Mouse (Mus musculus) lung, adult 2 months (tissue): Measurements from ENCODE around the gene Stpg1. TPM values are rescaled to one million over a fixed set of nuclear protein-coding genes. Genes with fewer than 3 reads are reported as not detected.

ENCODE experiments used
- DNase-seq: peaks from one replicate; pipeline ENCODE4 v3.0.0; 2022
- H3K4me1 ChIP-seq: fragments of 200-500 bp; 2 replicates; pipeline ENCODE4 v1.6.1; 2011; ENCODE audit warnings: low read length; ENCODE audit not compliant: control insufficient read depth, insufficient read depth
- H3K4me3 ChIP-seq: fragments of 200-500 bp; replicated peaks from 2 replicates; pipeline ENCODE3; 2011; ENCODE audit warnings: low read depth, mild to moderate bottlenecking, control low read depth, low read length; ENCODE audit errors: extremely low read depth
- CTCF ChIP-seq: fragments of 200-500 bp; IDR thresholded peaks from 2 replicates; pipeline ENCODE4 v1.5.1; 2011; ENCODE audit warnings: mild to moderate bottlenecking, low read length, control low read depth; ENCODE audit not compliant: insufficient read depth
- POLR2A ChIP-seq: fragments of 200-500 bp; IDR thresholded peaks from 2 replicates; pipeline ENCODE4 v1.6.1; 2011; ENCODE audit warnings: low read depth, mild to moderate bottlenecking, control low read depth, low read length, borderline replicate concordance; ENCODE audit errors: extremely low read depth
- WGBS: fragments of 180-500 bp; shearing (Covaris S2); methylation state at CpG from one replicate; pipeline ENCODE4 v1.1.7; 2018; 5-methylcytosine and 5-hydroxymethylcytosine counted together
- polyA plus RNA-seq: library from polyadenylated mRNA; depleted of rRNA; stranded (reverse); fragments of >200 nt; gene quantifications from 2 replicates; pipeline ENCODE4 v1.2.3, GENCODE M21; 2012

Stpg1 gene
- polyA plus RNA-seq, 1 experiment: 1.3 TPM

- no peak for TF ChIP-seq CTCF
- no peak for TF ChIP-seq POLR2A
- Histone ChIP-seq H3K4me3 (no peak overlapping the region), H3K4me1 (no peaks in the 10 kb centered on the region)
- WGBS: 60% methylated on average over 2 of the region's 2 CpGs
- DNase-seq: no peak
These were observed 35.7 kb downstream of the Stpg1 start for GRCm38 (mm10) chr4:135530270-135530669.

- TF ChIP-seq CTCF: no peak
- no peak for TF ChIP-seq POLR2A
- WGBS: 83% methylated on average over 9 of the region's 9 CpGs
- Histone ChIP-seq H3K4me3 (no peak overlapping the region), H3K4me1 (no peaks in the 10 kb centered on the region)
- no peak for DNase-seq
These were observed 36.6 kb downstream of the Stpg1 start for GRCm38 (mm10) chr4:135531236-135531635.

DNA sequence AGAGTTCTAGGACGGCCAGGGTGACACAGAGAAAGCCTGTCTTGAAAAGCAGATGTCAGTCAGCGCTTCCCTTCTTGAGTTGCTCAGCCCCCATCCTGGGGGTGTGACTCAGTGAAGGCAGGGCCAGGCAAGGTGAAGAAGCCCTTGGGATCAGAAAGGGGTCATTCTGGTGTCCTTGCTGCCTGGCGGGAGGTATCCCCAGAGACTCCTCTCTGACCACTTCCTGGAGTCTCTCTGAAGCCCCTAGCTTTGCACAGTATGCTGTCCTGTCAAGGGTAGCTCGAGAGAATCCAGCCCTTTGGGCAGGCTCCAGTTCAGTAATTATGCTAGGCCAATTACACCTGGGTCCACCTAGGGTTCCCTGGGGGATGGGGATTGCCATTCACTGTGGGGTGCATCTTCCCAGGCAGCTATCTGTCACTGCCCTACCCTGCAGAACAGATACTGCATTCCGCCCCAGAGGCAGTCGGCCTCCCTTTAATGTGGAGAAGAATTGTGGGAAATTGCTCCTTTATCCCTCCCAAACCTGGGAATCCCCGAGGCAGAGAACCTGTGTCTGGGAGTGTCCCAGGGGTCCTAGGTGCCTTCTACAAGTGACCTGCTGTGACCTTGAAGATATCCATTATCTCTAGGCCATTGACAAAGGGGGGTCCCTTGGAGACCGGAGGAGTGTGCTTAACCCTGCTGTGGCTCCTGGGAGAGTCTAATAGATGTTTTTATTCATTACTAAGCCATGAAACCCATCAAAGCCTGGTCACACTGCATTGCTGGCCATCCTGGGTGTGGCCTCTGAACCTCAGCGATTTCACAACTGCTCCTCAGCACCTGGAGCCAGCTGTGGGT, 37.4 kb downstream of the Stpg1 start:
- 62% methylated on average over 9 of the region's 9 CpGs for WGBS
- TF ChIP-seq POLR2A (no peak), CTCF (no peak)
- DNase-seq: no peak

GRCm38 (mm10) chr4:135533001-135533400, 38.4 kb downstream of the Stpg1 start:
- DNase-seq: no peak
- TF ChIP-seq CTCF (no peak), POLR2A (no peak)
- Histone ChIP-seq H3K4me3 (no peak overlapping the region), H3K4me1 (no peaks in the 10 kb centered on the region)
- WGBS: 61% methylated on average over 6 of the region's 6 CpGs

More for the DNA sequence above, 37.4 kb downstream of the Stpg1 start:
- no peaks in the 10 kb centered on the region for H3K4me1 ChIP-seq
- H3K4me3 ChIP-seq: no peak overlapping the region

DNA sequence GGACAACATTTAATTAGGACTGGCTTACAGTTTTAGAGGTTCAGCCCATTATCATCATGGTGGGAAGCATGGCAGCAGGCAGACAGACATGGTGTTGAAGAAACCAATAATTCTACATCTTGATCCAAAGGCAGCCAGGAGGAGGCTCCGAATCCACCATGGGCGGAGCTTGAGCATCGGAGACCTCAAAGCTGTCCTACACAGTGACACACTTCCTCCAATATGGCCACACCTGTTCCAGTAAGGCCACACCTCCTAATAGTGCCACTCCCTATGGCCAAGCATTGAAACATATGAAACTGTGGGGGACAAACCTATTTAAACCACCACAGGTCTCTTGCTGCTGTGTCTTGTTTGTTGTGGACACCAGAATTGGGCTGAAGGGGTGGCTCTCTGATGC, 40.4 kb downstream of the Stpg1 start:
- WGBS: 94% methylated on average over 3 of the region's 3 CpGs
- Histone ChIP-seq H3K4me3 (no peak overlapping the region), H3K4me1 (no peaks in the 10 kb centered on the region)
- DNase-seq: no peak
- TF ChIP-seq CTCF (no peak), POLR2A (no peak)

GRCm38 (mm10) chr4:135539056-135539455, 44.5 kb downstream of the Stpg1 start:
- 84% methylated on average over 12 of the region's 12 CpGs for WGBS
- H3K4me1 ChIP-seq: no peaks in the 10 kb centered on the region
- TF ChIP-seq POLR2A (no peak), CTCF (no peak)
- DNase-seq: no peak
- no peak overlapping the region for H3K4me3 ChIP-seq

DNA sequence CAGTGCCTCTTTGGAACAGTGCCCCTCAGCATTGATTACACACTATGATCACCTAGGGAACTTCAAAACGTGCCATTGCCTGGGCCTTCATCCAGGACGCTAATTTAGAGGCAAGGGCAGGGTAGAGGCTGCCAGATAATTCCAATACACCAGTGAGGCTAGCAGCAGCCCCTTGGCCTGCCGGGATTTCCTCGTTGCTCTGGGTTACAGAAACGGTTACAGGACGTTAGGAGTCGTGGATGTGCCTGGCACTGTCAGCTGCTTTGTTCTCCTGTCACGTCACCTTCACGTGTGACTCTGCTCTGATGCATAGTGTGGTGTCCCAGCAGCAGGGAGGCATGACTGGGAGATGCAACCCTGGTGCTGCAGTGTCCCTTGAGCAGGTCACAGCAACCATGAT, 45.5 kb downstream of the Stpg1 start:
- no peak overlapping the region for H3K4me3 ChIP-seq
- H3K4me1 ChIP-seq: no peaks in the 10 kb centered on the region
- no peak for DNase-seq
- 61% methylated on average over 9 of the region's 9 CpGs for WGBS
- TF ChIP-seq CTCF (no peak), POLR2A (no peak)

DNA sequence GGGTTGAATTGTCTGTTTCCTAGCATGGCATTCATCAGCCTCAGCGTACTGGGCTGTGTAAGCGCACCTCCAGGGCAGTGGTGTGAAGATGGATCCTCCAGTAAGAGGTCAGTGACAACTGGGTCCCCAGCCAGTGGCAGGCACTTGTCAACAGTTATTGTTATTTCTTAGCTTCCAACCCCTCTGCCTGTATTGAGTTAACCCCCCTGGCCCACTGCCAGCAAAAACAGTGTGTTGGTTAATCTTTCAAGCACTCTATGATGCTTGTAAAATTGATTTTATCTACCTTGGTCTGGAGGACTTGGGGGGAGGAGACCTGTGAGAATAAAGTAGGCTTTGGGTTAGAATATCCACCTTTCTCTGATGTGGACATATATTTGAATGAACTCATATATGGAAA, 49.7 kb downstream of the Stpg1 start:
- WGBS: 89% methylated on average over 2 of the region's 2 CpGs
- Histone ChIP-seq H3K4me1 (0 out of 2 replicates have a peak, but pooled peaks cover 6% of the 10 kb centered on the region), H3K4me3 (no peak overlapping the region)
- TF ChIP-seq POLR2A (no peak), CTCF (no peak)
- no peak for DNase-seq

- WGBS: 7% methylated on average over 8 of the region's 8 CpGs
- Histone ChIP-seq H3K4me1 (0 out of 2 replicates have a peak, but pooled peaks cover 6% of the 10 kb centered on the region), H3K4me3 (peak overlapping the region; percentile 42)
- peak; percentile 30 for DNase-seq
- no peak for TF ChIP-seq POLR2A
- TF ChIP-seq CTCF: no peak
These were observed 50.5 kb downstream of the Stpg1 start for GRCm38 (mm10) chr4:135545080-135545511.

DNA sequence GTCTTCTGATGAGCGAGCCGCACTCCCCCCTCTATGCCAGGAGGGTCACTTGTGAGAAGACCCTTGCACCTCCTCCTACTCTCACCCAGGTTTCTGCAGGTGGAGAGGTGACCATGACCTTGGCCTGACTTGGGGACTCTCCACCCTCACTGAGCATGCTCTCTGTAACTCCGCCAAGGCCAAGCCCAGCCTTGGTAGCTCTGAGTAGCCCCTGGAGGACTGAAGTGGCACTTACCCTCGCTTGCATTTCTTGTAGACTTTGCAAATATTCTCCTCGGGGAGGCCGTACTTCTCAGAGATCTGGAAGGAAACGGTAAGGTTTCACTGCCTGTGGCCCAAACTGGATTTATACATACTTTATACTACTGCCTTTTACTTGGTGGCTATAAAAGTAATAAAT, 51.4 kb downstream of the Stpg1 start:
- 0 out of 2 replicates have a peak, but pooled peaks cover 6% of the 10 kb centered on the region for H3K4me1 ChIP-seq

More for the DNA sequence above, 51.4 kb downstream of the Stpg1 start:
- TF ChIP-seq POLR2A (no peak), CTCF (no peak)
- 66% methylated on average over 7 of the region's 7 CpGs for WGBS
- DNase-seq: peak; percentile 63
- no peak overlapping the region for H3K4me3 ChIP-seq
